Mouse (Mus musculus) intestine, embryonic 14.5 days (tissue): ENCODE measurements around the gene Ehhadh. TPM values are rescaled to one million over a fixed set of nuclear protein-coding genes. Genes with fewer than 3 reads are reported as not detected.
A peak's percentile ranks its signal among the peaks of the same experiment; 100 is the strongest.

Experiments
- ATAC-seq: fragments of 200-750 bp; cut with Nextera tagmentation; replicated peaks from 2 replicates; pipeline ENCODE4 v1.8.0; 2017; ENCODE audit warnings: low read depth, moderate number of reproducible peaks, moderate TSS enrichment, moderate library complexity; ENCODE audit not compliant: low FRiP score, low TSS enrichment
- DNase-seq: peaks from one replicate; pipeline ENCODE4 v3.0.0-alpha.2; 2018; ENCODE audit warnings: low spot score
- H3K27ac ChIP-seq: fragments of 300-500 bp; sonication (generic); 2 replicates; pipeline ENCODE4 v1.5.1; 2014; ENCODE audit warnings: low read depth, mild to moderate bottlenecking, control low read depth
- H3K27me3 ChIP-seq: fragments of 300-500 bp; sonication (generic); replicated peaks from 2 replicates; pipeline ENCODE4 v1.6.1; 2014; ENCODE audit warnings: low read length, control low read depth; ENCODE audit not compliant: control insufficient read depth, insufficient read depth
- H3K36me3 ChIP-seq: fragments of 300-500 bp; sonication (generic); 2 replicates; pipeline ENCODE4 v1.6.1; 2014; ENCODE audit warnings: low read length, control low read depth; ENCODE audit not compliant: control insufficient read depth, insufficient read depth
- H3K4me1 ChIP-seq: fragments of 300-500 bp; sonication (generic); replicated peaks from 2 replicates; pipeline ENCODE4 v1.6.1; 2014; ENCODE audit warnings: low read length, control low read depth, mixed read lengths; ENCODE audit not compliant: control insufficient read depth, insufficient read depth
- H3K4me2 ChIP-seq: fragments of 300-500 bp; sonication (generic); 2 replicates; pipeline ENCODE4 v1.6.1; 2014; ENCODE audit warnings: low read length
- H3K4me3 ChIP-seq: fragments of 300-500 bp; sonication (generic); 2 replicates; pipeline ENCODE4 v1.5.1; 2014; ENCODE audit warnings: low read depth, low read length, control low read depth, mixed read lengths
- H3K9ac ChIP-seq: fragments of 300-500 bp; sonication (generic); 2 replicates; pipeline ENCODE4 v1.6.1; 2014; ENCODE audit warnings: mild to moderate bottlenecking, low read length
- H3K9me3 ChIP-seq: fragments of 300-500 bp; sonication (generic); 2 replicates; pipeline ENCODE4 v1.6.1; 2016; ENCODE audit warnings: low read length, control low read depth; ENCODE audit not compliant: control insufficient read depth
- WGBS: fragments of 180-500 bp; shearing (Covaris S2); extraction: QIAGEN DNeasy Blood & Tissue Kit; methylation state at CpG from one replicate; pipeline ENCODE4 v1.1.7; 2014; 5-methylcytosine and 5-hydroxymethylcytosine counted together
- polyA plus RNA-seq: library from polyadenylated mRNA; unstranded; fragments of >200 nt; fragmentation: Nextera tagmentation; extraction: Ambion mirVana; gene quantifications from 2 replicates; pipeline ENCODE4 v1.2.1, GENCODE M21; 2014

Ehhadh gene
- polyA plus RNA-seq, 1 experiment from 2014 or later, result 4.8 TPM

- H3K9ac ChIP-seq, result no peak overlapping the region
- H3K4me1 ChIP-seq, result peaks cover 10% of the 10 kb centered on the region
- 24% methylated on average over 5 of the region's 5 CpGs for WGBS
- H3K9me3 ChIP-seq, result no peaks in the 10 kb centered on the region
- no peaks in the 10 kb centered on the region for H3K27me3 ChIP-seq
- H3K4me3 ChIP-seq, result no peak overlapping the region
- no peak overlapping the region for H3K27ac ChIP-seq
- DNase-seq (no peak), ATAC-seq (no peak)
- no peaks in the 10 kb centered on the region for H3K36me3 ChIP-seq
- H3K4me2 ChIP-seq, result no peak overlapping the region
Measured at GRCm38 (mm10) chr16:21829711-21830110, 42.1 kb upstream of the Ehhadh start.

GRCm38 (mm10) chr16:21827581-21827980 is 40.0 kb upstream of the Ehhadh start:
- no peaks in the 10 kb centered on the region for H3K36me3 ChIP-seq
- no peak for ATAC-seq
- no peaks in the 10 kb centered on the region for H3K9me3 ChIP-seq
- H3K4me1 ChIP-seq, result peaks cover 10% of the 10 kb centered on the region
- no peak overlapping the region for H3K9ac ChIP-seq
- H3K27ac ChIP-seq, result no peak overlapping the region
- no peak overlapping the region for H3K4me3 ChIP-seq
- WGBS, result 78% methylated on average over 4 of the region's 4 CpGs
- H3K27me3 ChIP-seq, result no peaks in the 10 kb centered on the region
- DNase-seq, result no peak
- H3K4me2 ChIP-seq, result no peak overlapping the region

- H3K36me3 ChIP-seq, result no peaks in the 10 kb centered on the region
- DNase-seq (peak; percentile 52), ATAC-seq (no peak)
- no peaks in the 10 kb centered on the region for H3K27me3 ChIP-seq
- no peak overlapping the region for H3K4me3 ChIP-seq
- peaks cover 10% of the 10 kb centered on the region for H3K4me1 ChIP-seq
- WGBS, result 42% methylated on average over 4 of the region's 4 CpGs
- no peak overlapping the region for H3K4me2 ChIP-seq
- H3K27ac ChIP-seq, result peak overlapping the region; percentile 10; the same call in 1 of the 2 replicates
- H3K9me3 ChIP-seq, result no peaks in the 10 kb centered on the region
- no peak overlapping the region for H3K9ac ChIP-seq
Measured at GRCm38 (mm10) chr16:21827153-21827552, 39.5 kb upstream of the Ehhadh start.

- Histone ChIP-seq H3K4me2 (peak overlapping the region; percentile 31), H3K9me3 (no peaks in the 10 kb centered on the region), H3K9ac (no peak overlapping the region), H3K4me3 (no peak overlapping the region), H3K27ac (no peak overlapping the region), H3K4me1 (peaks cover 10% of the 10 kb centered on the region), H3K36me3 (no peaks in the 10 kb centered on the region), H3K27me3 (no peaks in the 10 kb centered on the region)
- peak; percentile 75; the same call in 1 of the 2 replicates for ATAC-seq
- DNase-seq, result peak; percentile 64
- WGBS, result 51% methylated on average over 9 of the region's 9 CpGs
Measured at GRCm38 (mm10) chr16:21825612-21826031, 38.0 kb upstream of the Ehhadh start.

- Histone ChIP-seq H3K4me3 (no peak overlapping the region), H3K4me2 (no peak overlapping the region), H3K27me3 (no peaks in the 10 kb centered on the region), H3K9me3 (no peaks in the 10 kb centered on the region), H3K9ac (no peak overlapping the region), H3K27ac (no peak overlapping the region), H3K36me3 (no peaks in the 10 kb centered on the region), H3K4me1 (no peaks in the 10 kb centered on the region)
- ATAC-seq (no peak; the same call in 1 of the 2 replicates), DNase-seq (no peak)
- 41% methylated on average over 8 of the region's 8 CpGs for WGBS
Measured at GRCm38 (mm10) chr16:21818629-21819028, 31.0 kb upstream of the Ehhadh start.

- ATAC-seq (no peak), DNase-seq (no peak)
- Histone ChIP-seq H3K4me1 (no peaks in the 10 kb centered on the region), H3K4me2 (no peak overlapping the region), H3K4me3 (no peak overlapping the region), H3K27ac (no peak overlapping the region), H3K27me3 (no peaks in the 10 kb centered on the region), H3K9me3 (no peaks in the 10 kb centered on the region), H3K9ac (no peak overlapping the region), H3K36me3 (no peaks in the 10 kb centered on the region)
- WGBS, result 40% methylated on average over 9 of the region's 9 CpGs
Measured at GRCm38 (mm10) chr16:21818132-21818531, 30.5 kb upstream of the Ehhadh start.

- 62% methylated on average over 7 of the region's 7 CpGs for WGBS
- ATAC-seq, result no peak
- Histone ChIP-seq H3K9me3 (no peaks in the 10 kb centered on the region), H3K4me2 (no peak overlapping the region), H3K9ac (no peak overlapping the region), H3K4me3 (no peak overlapping the region), H3K36me3 (no peaks in the 10 kb centered on the region), H3K27me3 (no peaks in the 10 kb centered on the region), H3K27ac (no peak overlapping the region), H3K4me1 (no peaks in the 10 kb centered on the region)
- DNase-seq, result no peak
Measured at GRCm38 (mm10) chr16:21815669-21816010, 28.0 kb upstream of the Ehhadh start.

- peak; percentile 65 for DNase-seq
- H3K9ac ChIP-seq, result no peak overlapping the region
- H3K4me2 ChIP-seq, result 0 out of 2 replicates have a peak overlapping the region, but pooled peaks have one; percentile 14
- 58% methylated on average over 11 of the region's 11 CpGs for WGBS
- no peaks in the 10 kb centered on the region for H3K9me3 ChIP-seq
- no peaks in the 10 kb centered on the region for H3K4me1 ChIP-seq
- H3K27me3 ChIP-seq, result no peaks in the 10 kb centered on the region
- no peaks in the 10 kb centered on the region for H3K36me3 ChIP-seq
- no peak overlapping the region for H3K27ac ChIP-seq
- ATAC-seq, result no peak
- no peak overlapping the region for H3K4me3 ChIP-seq
Measured at GRCm38 (mm10) chr16:21814861-21815668, 27.5 kb upstream of the Ehhadh start.
